Comparison of ENCODE assay signal across 8 mouse cellular contexts in genomic region chr4:123411006-123411731, GRCm38 (mm10).
A peak's percentile ranks its signal among the peaks of the same experiment; 100 is the strongest.
DNase-seq lines count a peak whose midpoint lies in the region; ATAC-seq and TF ChIP-seq lines count a peak whose summit lies in the region.

No protein-coding gene starts in this region.

- H3K4me2 ChIP-seq in hindbrain, embryonic 14.5 days (replicated peaks): peak overlapping the region; percentile 89
- H3K4me2 ChIP-seq in liver, embryonic 13.5 days: peak overlapping the region; percentile 98
- peak overlapping the region; percentile 84 for H3K4me2 ChIP-seq in midbrain, postnatal 0 days (ENCODE audit: low read depth, low read length, poor library complexity, severe bottlenecking)

- TF ChIP-seq POLR2A in bone marrow macrophage, adult 2 months (IDR thresholded peaks at IDR 0.05; ENCODE audit: borderline replicate concordance, low read depth, low read length): no peak

- peak overlapping the region; percentile 25; the same call in 1 of the 2 replicates for H3K27ac ChIP-seq in bone marrow macrophage, adult 2 months (ENCODE audit: insufficient read depth, low read depth, low read length)
- peak overlapping the region; percentile 99 for H3K27ac ChIP-seq in forebrain, embryonic 10.5 days
- peak overlapping the region; percentile 89 for H3K27ac ChIP-seq in hindbrain, embryonic 14.5 days
- H3K27ac ChIP-seq in liver, embryonic 13.5 days: peak overlapping the region; percentile 75
- peak overlapping the region; percentile 75 for H3K27ac ChIP-seq in midbrain, postnatal 0 days (ENCODE audit: low read depth, low read length)

- peaks cover 38% of the 10 kb centered on the region for H3K36me3 ChIP-seq in forebrain, embryonic 10.5 days (replicated peaks)
- 0 out of 2 replicates have a peak, but pooled peaks cover 13% of the 10 kb centered on the region for H3K36me3 ChIP-seq in hindbrain, embryonic 14.5 days (replicated peaks; ENCODE audit: control insufficient read depth, insufficient read depth)
- H3K36me3 ChIP-seq in liver, embryonic 13.5 days: peaks cover 20% of the 10 kb centered on the region
- no peaks in the 10 kb centered on the region for H3K36me3 ChIP-seq in midbrain, postnatal 0 days (ENCODE audit: insufficient read depth, low read length)

- no peak; the same call in 1 of the 2 replicates for ATAC-seq in hindbrain, embryonic 14.5 days (ENCODE audit: low FRiP score)
- ATAC-seq in liver, embryonic 13.5 days (ENCODE audit: low read depth): peak; percentile 37
- peak; percentile 61 for ATAC-seq in midbrain, postnatal 0 days (ENCODE audit: low FRiP score)

- WGBS in forebrain, embryonic 10.5 days: 3% methylated on average over 36 of the region's 36 CpGs
- 2% methylated on average over 35 of the region's 36 CpGs for WGBS in hindbrain, embryonic 14.5 days
- 2% methylated on average over 36 of the region's 36 CpGs for WGBS in liver, embryonic 13.5 days (ENCODE audit: insufficient replicate concordance)
- WGBS in midbrain, postnatal 0 days: 1% methylated on average over 36 of the region's 36 CpGs

- no peaks in the 10 kb centered on the region for H3K9me3 ChIP-seq in forebrain, embryonic 10.5 days
- H3K9me3 ChIP-seq in hindbrain, embryonic 14.5 days (ENCODE audit: control insufficient read depth, low read length): no peaks in the 10 kb centered on the region
- no peaks in the 10 kb centered on the region for H3K9me3 ChIP-seq in liver, embryonic 13.5 days (replicated peaks)
- no peaks in the 10 kb centered on the region for H3K9me3 ChIP-seq in midbrain, postnatal 0 days (ENCODE audit: low read length)

- no peaks in the 10 kb centered on the region for H3K27me3 ChIP-seq in forebrain, embryonic 10.5 days (ENCODE audit: poor library complexity, severe bottlenecking)
- H3K27me3 ChIP-seq in hindbrain, embryonic 14.5 days (ENCODE audit: control insufficient read depth, insufficient read depth, low read length): no peaks in the 10 kb centered on the region
- no peaks in the 10 kb centered on the region for H3K27me3 ChIP-seq in liver, embryonic 13.5 days
- H3K27me3 ChIP-seq in midbrain, postnatal 0 days (ENCODE audit: insufficient read depth, low read length): no peaks in the 10 kb centered on the region

- H3K4me1 ChIP-seq in bone marrow macrophage, adult 2 months (ENCODE audit: control insufficient read depth, insufficient read depth, low read length): peaks cover 24% of the 10 kb centered on the region
- peaks cover 67% of the 10 kb centered on the region for H3K4me1 ChIP-seq in forebrain, embryonic 10.5 days
- H3K4me1 ChIP-seq in hindbrain, embryonic 14.5 days (replicated peaks; ENCODE audit: control insufficient read depth, insufficient read depth, low read length): peaks cover 52% of the 10 kb centered on the region
- peaks cover 65% of the 10 kb centered on the region for H3K4me1 ChIP-seq in liver, embryonic 13.5 days (replicated peaks)
- peaks cover 11% of the 10 kb centered on the region for H3K4me1 ChIP-seq in midbrain, postnatal 0 days (ENCODE audit: insufficient read depth, low read length)

- peak overlapping the region; percentile 85 for H3K4me3 ChIP-seq in bone marrow macrophage, adult 2 months (ENCODE audit: insufficient read depth, low read length)
- H3K4me3 ChIP-seq in forebrain, embryonic 10.5 days: peak overlapping the region; percentile 78
- peak overlapping the region; percentile 65 for H3K4me3 ChIP-seq in hindbrain, embryonic 14.5 days (replicated peaks; ENCODE audit: low read length)
- peak overlapping the region; percentile 78 for H3K4me3 ChIP-seq in liver, embryonic 13.5 days (replicated peaks)
- H3K4me3 ChIP-seq in midbrain, postnatal 0 days (ENCODE audit: low read depth, low read length): peak overlapping the region; percentile 83

- peak overlapping the region; percentile 70 for H3K9ac ChIP-seq in hindbrain, embryonic 14.5 days
- peak overlapping the region; percentile 84 for H3K9ac ChIP-seq in liver, embryonic 13.5 days
- H3K9ac ChIP-seq in midbrain, postnatal 0 days (replicated peaks; ENCODE audit: low read length, poor library complexity, severe bottlenecking): peak overlapping the region; percentile 79

- DNase-seq in right cerebral cortex, adult 2 months (ENCODE audit: low spot score in 2 of 2): peak; percentile 30 to 55
- DNase-seq in right cerebral cortex, postnatal 4 days: no peak
- no peak for DNase-seq in forebrain, embryonic 10.5 days (ENCODE audit: extremely low spot score, low spot score)
- DNase-seq in hindbrain, embryonic 14.5 days (ENCODE audit: low spot score): peak; percentile 39
- no peak for DNase-seq in liver, embryonic 13.5 days
- DNase-seq in midbrain, postnatal 0 days (ENCODE audit: low spot score): peak; percentile 55
- DNase-seq in B cell, adult 2 months: no peak

- no peak for TF ChIP-seq CTCF in bone marrow macrophage, adult 2 months (IDR thresholded peaks at IDR 0.05; ENCODE audit: low read depth, low read length)
- no peak for TF ChIP-seq CTCF in midbrain, postnatal 0 days (IDR thresholded peaks at IDR 0.05)

Comparison
In these comparisons a context has a peak if more than half of its experiments do, and no peak if none do; other contexts are left out.
1. DNase-seq: peak in right cerebral cortex, adult 2 months (2 of 2), hindbrain, embryonic 14.5 days (single experiment) and midbrain, postnatal 0 days (single experiment); none in right cerebral cortex, postnatal 4 days (single experiment), forebrain, embryonic 10.5 days (single experiment), liver, embryonic 13.5 days (single experiment) and B cell, adult 2 months (0 of 2).
2. H3K27ac ChIP-seq: peak in every context shown above with its lines; median percentile 99 in forebrain, embryonic 10.5 days; 89 in hindbrain, embryonic 14.5 days; 75 in liver, embryonic 13.5 days; 75 in midbrain, postnatal 0 days; 25 in bone marrow macrophage, adult 2 months.
3. Peak in every context shown above with its lines, with median percentiles within 50 percentile points of each other: H3K4me3 ChIP-seq, H3K4me2 ChIP-seq and H3K9ac ChIP-seq.